Mouse (Mus musculus) cerebellum, adult 11 months (tissue): ENCODE measurements around the gene Gm21988.

ENCODE experiments used
- DNase-seq: peaks from one replicate; pipeline ENCODE4 v3.0.0; 2022

Gm21988 gene

GRCm38 (mm10) chr11:70239541-70240279 lies at the start of gene Gm21988, which contains the start of gene Rnasek:
TSS of gene Gm21988 (minus strand) at chr11:70239830.
TSS of gene Rnasek (minus strand) at chr11:70239842.
- peak; percentile 79 for DNase-seq

DNA sequence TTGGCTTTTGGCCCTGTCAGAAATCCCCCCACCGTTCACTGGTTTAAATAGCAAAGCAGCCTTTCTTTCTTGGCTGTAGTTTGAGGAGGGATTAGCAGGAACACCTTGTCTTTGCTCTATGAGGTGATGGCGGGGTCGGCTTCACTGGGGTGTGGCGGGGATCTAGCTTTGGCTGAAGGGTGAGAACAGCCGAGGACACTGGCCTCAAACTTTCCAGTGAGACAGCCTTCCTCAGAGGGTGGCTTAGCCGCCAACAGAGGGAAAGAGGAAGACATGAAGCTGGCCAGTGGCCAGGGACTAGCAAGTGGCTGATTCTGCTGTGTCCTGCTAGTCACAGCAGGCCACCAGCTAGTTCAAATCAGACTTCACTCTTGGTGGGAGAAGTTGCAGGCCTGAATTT lies 49.6 kb upstream of the Gm21988 start:
- no peak for DNase-seq

DNA sequence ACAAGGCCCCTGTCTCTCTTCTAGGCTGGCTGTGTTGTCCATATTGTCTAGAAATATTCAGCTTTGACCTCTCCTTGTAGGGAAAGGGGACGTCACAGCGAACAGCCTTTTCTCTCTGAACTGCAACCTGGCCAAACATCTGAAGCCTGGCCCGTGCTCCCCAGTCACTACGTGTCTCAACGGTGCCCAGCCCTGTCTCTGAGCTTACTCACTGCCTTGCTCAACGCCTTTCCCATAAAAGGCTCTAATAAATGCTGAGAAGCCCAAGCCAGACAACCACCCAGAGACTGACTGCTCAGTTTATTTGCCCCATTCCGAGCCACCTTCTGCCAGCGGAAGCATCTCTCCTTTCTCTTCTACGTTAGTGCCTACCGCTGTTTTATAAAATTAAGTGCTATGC lies 48.5 kb upstream of the Gm21988 start:
- DNase-seq: no peak

GRCm38 (mm10) chr11:70285686-70286085 lies 46.1 kb upstream of the Gm21988 start:
- no peak for DNase-seq

- no peak for DNase-seq
Observed at GRCm38 (mm10) chr11:70284757-70285156, 45.1 kb upstream of the Gm21988 start.

- DNase-seq: no peak
Observed at GRCm38 (mm10) chr11:70283666-70284065, 44.0 kb upstream of the Gm21988 start.

- no peak for DNase-seq
Observed at GRCm38 (mm10) chr11:70280441-70280840, 40.8 kb upstream of the Gm21988 start.

DNA sequence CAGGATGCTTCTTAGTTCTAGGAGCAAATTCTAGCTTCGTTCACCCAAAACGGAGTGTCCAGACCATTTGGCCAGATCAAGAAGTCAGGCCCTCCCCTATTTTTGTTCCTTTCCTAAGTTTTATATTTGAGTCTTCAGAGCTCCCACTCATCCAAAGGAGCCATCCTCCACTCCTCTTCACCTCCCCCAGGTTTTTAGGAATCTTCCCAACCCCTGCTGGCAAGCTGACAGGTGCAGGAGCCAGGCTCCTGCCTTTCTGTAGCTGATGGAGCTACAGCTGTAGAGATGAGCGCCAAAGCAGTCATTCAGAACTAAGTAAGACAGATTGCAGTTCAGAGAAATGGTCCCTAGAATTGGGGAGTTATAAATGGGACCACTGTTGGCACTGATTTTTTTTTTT lies 39.3 kb upstream of the Gm21988 start:
- DNase-seq: no peak

DNA sequence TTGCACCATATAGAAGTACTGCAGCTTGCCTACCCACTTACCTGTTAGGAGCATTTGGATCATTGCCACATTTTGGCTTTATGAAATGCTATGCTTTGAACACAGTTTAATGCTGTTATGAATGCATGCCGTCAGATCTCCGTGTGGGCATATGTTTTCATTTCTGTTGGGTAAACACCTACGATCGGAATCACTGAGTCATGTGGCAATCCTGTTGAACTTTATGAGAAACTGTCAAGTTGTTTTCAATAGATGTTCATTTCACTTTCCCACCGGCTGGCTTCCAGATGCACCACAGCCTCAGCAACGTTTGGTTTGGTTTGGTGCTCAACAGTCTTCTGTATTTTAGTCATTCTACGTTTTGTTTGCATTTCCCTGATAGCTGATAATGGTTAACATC lies 32.0 kb upstream of the Gm21988 start:
- no peak for DNase-seq

GRCm38 (mm10) chr11:70266405-70266804 lies 26.8 kb upstream of the Gm21988 start:
- DNase-seq: no peak

DNA sequence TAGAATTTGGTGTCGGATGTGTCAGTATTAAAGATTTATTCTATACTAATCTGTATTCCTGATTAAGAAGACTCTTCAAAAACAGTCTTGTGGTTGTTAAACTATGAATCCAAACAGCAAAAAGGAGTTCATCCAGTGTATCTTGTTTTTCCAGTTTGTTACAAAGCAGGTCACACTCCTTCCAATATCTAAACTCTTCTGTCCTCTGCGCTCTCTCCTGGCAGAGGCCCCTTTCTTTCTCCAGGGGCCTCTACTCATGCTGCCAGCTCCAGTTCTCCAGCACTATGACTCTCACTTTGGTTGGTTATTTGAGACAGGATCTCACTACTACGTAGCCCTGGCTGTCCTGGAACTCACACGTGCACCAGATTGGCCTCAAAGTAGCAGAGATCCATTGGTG lies 26.2 kb upstream of the Gm21988 start:
- no peak for DNase-seq

- no peak for DNase-seq
Observed at GRCm38 (mm10) chr11:70265252-70265651, 25.6 kb upstream of the Gm21988 start.

GRCm38 (mm10) chr11:70259035-70259434 lies 19.4 kb upstream of the Gm21988 start:
- no peak for DNase-seq

- no peak for DNase-seq
Observed at GRCm38 (mm10) chr11:70254931-70255531, 15.4 kb upstream of the Gm21988 start, which contains the start of gene Alox12. TSS of gene Alox12 (minus strand) at chr11:70255353.

DNA sequence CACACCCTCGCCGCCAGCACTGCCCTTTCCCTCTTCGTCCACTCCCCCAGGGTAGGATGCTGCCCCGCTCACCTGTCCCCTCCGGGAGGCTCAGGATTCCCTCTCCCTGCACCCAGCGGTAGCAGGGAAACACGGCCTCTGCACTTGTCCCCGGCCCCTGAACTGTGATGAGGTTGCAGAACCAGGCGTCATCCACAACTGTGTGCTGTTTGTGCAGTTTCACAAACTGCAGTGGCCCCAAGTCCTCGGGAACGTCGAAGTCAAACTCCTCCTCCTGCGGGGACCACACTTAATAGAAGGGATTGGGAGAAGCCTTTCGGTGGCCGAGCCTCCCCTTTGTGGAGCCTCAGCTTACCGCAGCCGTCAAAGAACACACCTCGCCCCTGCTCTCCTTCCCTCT lies 14.7 kb upstream of the Gm21988 start:
- DNase-seq: no peak

- no peak for DNase-seq
Observed at GRCm38 (mm10) chr11:70251853-70252252, 12.2 kb upstream of the Gm21988 start.

GRCm38 (mm10) chr11:70250150-70250549 lies 10.5 kb upstream of the Gm21988 start:
- DNase-seq: no peak

- peak; percentile 63 for DNase-seq
Observed at GRCm38 (mm10) chr11:70247136-70247845, 7.7 kb upstream of the Gm21988 start.

- DNase-seq: no peak
Observed at GRCm38 (mm10) chr11:70242591-70242990, 3.0 kb upstream of the Gm21988 start.

DNA sequence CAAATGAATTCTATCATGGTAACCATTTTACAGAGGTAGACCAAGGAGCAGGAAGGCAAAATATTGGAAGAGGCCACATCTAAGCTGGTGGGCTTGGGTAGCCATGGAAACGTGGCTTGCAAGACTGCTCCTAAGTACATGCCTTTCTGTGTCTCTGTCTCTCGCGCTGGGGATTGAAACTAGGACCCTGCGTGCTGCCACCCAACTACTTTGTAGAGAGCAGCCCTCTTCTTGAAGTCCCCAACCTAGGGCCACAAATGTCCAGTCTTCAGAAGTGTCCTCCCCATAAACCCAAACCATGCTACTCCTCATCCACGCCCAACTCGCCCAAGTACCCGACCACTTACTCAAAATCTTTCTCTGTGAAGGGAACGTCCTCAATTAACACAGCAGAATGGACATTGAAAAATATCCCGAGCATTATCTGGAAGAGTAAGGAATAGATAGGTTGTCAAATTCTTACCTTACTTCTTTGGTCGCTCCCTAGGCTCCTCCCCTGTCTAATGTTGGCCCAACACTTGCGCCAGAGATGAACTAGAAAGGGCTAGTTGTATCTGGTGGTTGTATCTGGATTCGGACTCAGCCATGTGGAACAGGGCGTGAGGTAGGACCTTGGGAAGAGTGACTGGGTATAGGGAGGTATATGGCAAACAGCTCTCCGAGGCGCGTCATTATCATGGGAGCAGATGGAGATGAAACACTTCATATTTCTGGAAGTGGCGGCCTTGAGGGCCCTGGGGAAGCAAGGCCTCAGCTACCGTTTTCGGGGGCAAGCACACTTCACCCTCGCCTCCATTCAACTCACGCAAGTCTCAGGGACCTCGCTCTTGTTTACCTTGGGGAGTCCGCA lies 814 bp downstream of the Gm21988 start:
- DNase-seq: peak; percentile 28

GRCm38 (mm10) chr11:70237457-70238167 lies 2.0 kb downstream of the Gm21988 start, which contains the start of gene 0610010K14Rik:
TSS of gene 0610010K14Rik (minus strand) at chr11:70237914.
- peak; percentile 98 for DNase-seq

DNA sequence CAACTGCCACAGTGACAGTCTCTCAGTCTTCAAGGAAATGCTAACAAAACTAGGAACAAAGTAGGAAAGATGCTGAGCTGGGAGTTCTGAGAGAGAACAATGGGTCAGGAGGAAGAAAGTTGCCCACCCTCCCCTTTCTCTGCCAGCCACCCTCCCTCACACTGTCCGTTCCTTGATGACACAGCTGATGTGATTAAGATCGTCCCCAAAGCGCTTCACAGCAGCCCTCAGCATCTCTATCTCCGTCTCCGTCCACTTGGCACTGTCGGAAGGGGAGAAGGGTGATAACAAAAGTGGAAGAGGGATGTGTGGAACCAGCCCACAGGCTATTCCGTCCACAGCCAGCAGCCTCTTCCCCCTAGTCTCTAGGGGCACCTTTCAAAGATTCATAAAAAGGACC lies 2.9 kb downstream of the Gm21988 start:
- peak; percentile 29 for DNase-seq
